Mouse (Mus musculus) bone marrow macrophage, adult 2 months (primary cell): ENCODE results near the gene Olfr17. TPM values are rescaled to one million over a fixed set of nuclear protein-coding genes. Genes with fewer than 3 reads are reported as not detected.
"Not testable (repeated sequence)": the region's sequence is repeated elsewhere in the genome, so short reads cannot be mapped to it uniquely, and the experiment has no call there.

Source experiments
- H3K27ac ChIP-seq: 2 replicates; pipeline ENCODE4 v1.5.1; 2012; ENCODE audit warnings: low read depth, low read length; ENCODE audit not compliant: insufficient read depth
- H3K4me1 ChIP-seq: 2 replicates; pipeline ENCODE4 v1.6.1; 2012; ENCODE audit warnings: low read length; ENCODE audit not compliant: control insufficient read depth, insufficient read depth
- H3K4me3 ChIP-seq: 2 replicates; pipeline ENCODE4 v1.5.1; 2012; ENCODE audit warnings: mild to moderate bottlenecking, low read length, moderate library complexity; ENCODE audit not compliant: insufficient read depth
- CTCF ChIP-seq: IDR thresholded peaks from 2 replicates; pipeline ENCODE4 v1.5.1; 2012; ENCODE audit warnings: low read depth, mild to moderate bottlenecking, low read length, moderate library complexity
- POLR2A ChIP-seq: IDR thresholded peaks from 2 replicates; pipeline ENCODE4 v1.6.1; 2012; ENCODE audit warnings: mild to moderate bottlenecking, low read depth, low read length, borderline replicate concordance
- polyA plus RNA-seq: library from polyadenylated mRNA; stranded (reverse); fragments of >200 nt; gene quantifications from 2 replicates; pipeline ENCODE4 v1.2.4, GENCODE M21; 2012; ENCODE audit not compliant: missing spikeins, insufficient read depth, insufficient read length

The Olfr17 gene
- polyA plus RNA-seq: not detected in 2 replicates

GRCm38 (mm10) chr7:107092920-107093319, at the start of gene Olfr17:
Olfr17 (plus strand) TSS chr7:107093220.
- Histone ChIP-seq H3K27ac (no peak within 1 kb of the TSS), H3K4me1 (no peaks in the 10 kb centered on the region), H3K4me3 (no peak within 1 kb of the TSS)
- TF ChIP-seq CTCF: no peak

GRCm38 (mm10) chr7:107044407-107044806, 48.6 kb upstream of the Olfr17 start:
- Histone ChIP-seq H3K27ac (no peak overlapping the region), H3K4me1 (no peaks in the 10 kb centered on the region), H3K4me3 (no peak overlapping the region)
- no peak for TF ChIP-seq CTCF
- no peak for TF ChIP-seq POLR2A

DNA sequence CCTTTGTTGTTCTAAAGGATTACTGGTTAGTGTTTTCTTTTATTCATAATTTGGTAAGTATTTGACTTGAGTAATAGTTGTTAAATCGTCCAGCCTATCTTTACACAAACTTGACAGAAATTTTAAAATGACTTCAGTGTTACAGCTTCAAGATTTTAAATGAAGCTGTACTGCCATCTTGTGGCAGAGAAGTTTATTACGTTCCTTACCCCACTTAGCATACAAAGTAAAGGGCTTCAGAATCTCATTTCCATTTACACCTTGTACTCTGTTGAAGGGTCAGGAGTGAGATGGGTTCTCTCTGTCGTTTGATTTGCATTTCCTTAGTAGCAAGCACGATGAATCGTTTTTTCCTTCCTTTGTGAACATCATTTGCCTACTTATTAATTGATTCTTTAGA, 47.2 kb upstream of the Olfr17 start:
- Histone ChIP-seq H3K27ac (no peak overlapping the region), H3K4me1 (no peaks in the 10 kb centered on the region), H3K4me3 (no peak overlapping the region)
- TF ChIP-seq CTCF (no peak), POLR2A (no peak)

GRCm38 (mm10) chr7:107047578-107047977, 45.4 kb upstream of the Olfr17 start:
- TF ChIP-seq POLR2A: no peak
- TF ChIP-seq CTCF: no peak
- Histone ChIP-seq H3K4me1 (no peaks in the 10 kb centered on the region), H3K4me3 (peak overlapping the region; percentile 23; the same call in 1 of the 2 replicates), H3K27ac (no peak overlapping the region)

DNA sequence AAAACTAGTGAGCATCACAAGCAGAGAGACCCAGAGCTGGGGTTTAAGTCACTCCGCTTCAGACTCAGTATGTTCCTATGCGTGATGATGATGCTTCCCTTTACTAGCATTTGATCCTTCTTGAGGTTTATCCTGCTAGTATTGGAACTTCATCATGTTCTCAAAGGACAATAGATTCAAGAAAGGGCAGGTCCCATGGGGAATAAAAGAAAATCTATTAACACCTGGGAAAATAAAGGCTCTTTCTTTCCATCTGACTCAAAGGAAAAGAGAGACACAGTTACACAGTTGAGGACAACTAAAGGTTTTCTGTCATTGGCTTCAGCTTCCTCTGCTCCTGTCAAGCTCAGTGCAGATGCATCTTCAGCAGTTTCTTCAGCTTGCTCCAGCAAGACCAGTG, 22.3 kb upstream of the Olfr17 start, which contains the start of gene Olfr714:
Olfr714 (plus strand) TSS at position 301 of the 400 bp plus-strand sequence.
- no peak within 1 kb of the TSS for H3K4me3 ChIP-seq
- no peak within 1 kb of the TSS for H3K27ac ChIP-seq
- no peak for TF ChIP-seq POLR2A
- no peak for TF ChIP-seq CTCF
- H3K4me1 ChIP-seq: no peaks in the 10 kb centered on the region

GRCm38 (mm10) chr7:107110269-107110668, 17.2 kb downstream of the Olfr17 start, which contains the start of gene Olfr715b:
Olfr715b (minus strand) TSS chr7:107110369.
- not testable (repeated sequence) for H3K4me1 ChIP-seq, H3K27ac ChIP-seq, H3K4me3 ChIP-seq

DNA sequence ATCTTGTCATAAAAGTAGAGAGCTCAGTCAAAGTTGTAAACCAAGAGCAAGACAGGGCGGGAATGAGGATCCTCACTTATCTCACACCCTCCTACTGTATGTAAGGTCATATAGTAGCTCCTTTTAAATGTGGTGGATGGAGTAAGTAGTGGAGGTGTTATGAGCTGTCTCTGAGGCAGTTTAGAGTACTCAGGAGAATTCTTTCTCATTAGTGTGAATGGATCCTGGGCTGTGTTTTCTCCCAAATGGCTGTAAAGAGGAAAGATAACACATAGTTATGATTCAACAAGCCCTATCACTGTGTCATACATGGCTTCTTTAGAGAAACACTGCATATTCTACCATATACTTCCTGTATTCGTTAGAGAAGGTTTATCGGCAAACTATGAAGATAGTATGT, 38.0 kb downstream of the Olfr17 start, which contains the start of gene Olfr715:
Olfr715 (minus strand) TSS at position 101 of the 400 bp plus-strand sequence.
- not testable (repeated sequence) for H3K4me3 ChIP-seq, H3K4me1 ChIP-seq, H3K27ac ChIP-seq

DNA sequence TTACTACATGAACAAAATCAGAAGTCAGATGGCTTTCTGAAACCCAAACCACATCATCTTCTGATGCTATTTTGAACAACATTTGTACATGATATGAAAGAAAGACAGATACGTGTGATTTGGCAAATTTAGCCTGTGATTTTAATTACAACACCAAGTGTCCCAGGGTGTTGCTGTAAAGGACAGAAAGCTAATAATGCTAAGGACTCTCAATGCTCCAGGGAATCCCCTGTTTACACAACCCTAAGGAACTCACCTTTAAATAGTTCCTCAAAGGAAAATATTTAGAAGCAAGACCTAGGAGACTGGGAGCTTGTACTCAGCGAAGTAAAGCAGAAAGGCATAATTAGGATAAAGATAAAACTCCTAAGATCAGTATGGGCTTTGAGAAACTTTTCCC, 45.0 kb downstream of the Olfr17 start, which contains the start of gene Olfr716:
Olfr716 (plus strand) TSS at position 301 of the 400 bp plus-strand sequence.
- not testable (repeated sequence) for H3K4me3 ChIP-seq, H3K27ac ChIP-seq, H3K4me1 ChIP-seq

Other genes with a start within 250 kb of the Olfr17 start
- not detected in 2 replicates for gene Olfr703, start 249.9 kb upstream of the Olfr17 start, polyA plus RNA-seq
- gene Olfr704, start 230.0 kb upstream of the Olfr17 start, polyA plus RNA-seq: not detected in 2 replicates
- not detected in 2 replicates for gene Olfr705, start 216.3 kb upstream of the Olfr17 start, polyA plus RNA-seq
- gene Olfr706, start 205.1 kb upstream of the Olfr17 start, polyA plus RNA-seq: not detected in 2 replicates
- gene Olfr707, start 192.0 kb upstream of the Olfr17 start, polyA plus RNA-seq: not detected in 2 replicates
- not detected in 2 replicates for gene Olfr1532-ps1, start 185.2 kb upstream of the Olfr17 start, polyA plus RNA-seq
- gene Olfr709-ps1, start 161.0 kb upstream of the Olfr17 start, polyA plus RNA-seq: 0.23 TPM in 1 of 2 replicates, not detected in the other
- gene Olfr710, start 144.9 kb upstream of the Olfr17 start, polyA plus RNA-seq: not detected in 2 replicates
- not detected in 2 replicates for gene Olfr6, start 129.3 kb upstream of the Olfr17 start, polyA plus RNA-seq
- gene Olfr711, start 117.8 kb upstream of the Olfr17 start, polyA plus RNA-seq: not detected in 2 replicates
- 0.13 TPM in 1 of 2 replicates, not detected in the other for gene Olfr2, start 87.1 kb upstream of the Olfr17 start, polyA plus RNA-seq
- gene Olfr713, start 62.0 kb upstream of the Olfr17 start, polyA plus RNA-seq: not detected in 2 replicates
- gene Olfr714, start 22.2 kb upstream of the Olfr17 start, polyA plus RNA-seq: not detected in 2 replicates
- gene Olfr715b, start 17.1 kb downstream of the Olfr17 start, polyA plus RNA-seq: 0.20 TPM in 1 of 2 replicates, not detected in the other
- not detected in 2 replicates for gene Olfr715, start 37.9 kb downstream of the Olfr17 start, polyA plus RNA-seq
- gene Olfr716, start 45.1 kb downstream of the Olfr17 start, polyA plus RNA-seq: not detected in 2 replicates
- gene Nlrp14, start 73.8 kb downstream of the Olfr17 start, polyA plus RNA-seq: not detected in 2 replicates
- not detected in 2 replicates for gene Rbmxl2, start 116.2 kb downstream of the Olfr17 start, polyA plus RNA-seq